Mouse (Mus musculus): ENCODE results near the gene Kcnh8.

Kcnh8 gene

DNA sequence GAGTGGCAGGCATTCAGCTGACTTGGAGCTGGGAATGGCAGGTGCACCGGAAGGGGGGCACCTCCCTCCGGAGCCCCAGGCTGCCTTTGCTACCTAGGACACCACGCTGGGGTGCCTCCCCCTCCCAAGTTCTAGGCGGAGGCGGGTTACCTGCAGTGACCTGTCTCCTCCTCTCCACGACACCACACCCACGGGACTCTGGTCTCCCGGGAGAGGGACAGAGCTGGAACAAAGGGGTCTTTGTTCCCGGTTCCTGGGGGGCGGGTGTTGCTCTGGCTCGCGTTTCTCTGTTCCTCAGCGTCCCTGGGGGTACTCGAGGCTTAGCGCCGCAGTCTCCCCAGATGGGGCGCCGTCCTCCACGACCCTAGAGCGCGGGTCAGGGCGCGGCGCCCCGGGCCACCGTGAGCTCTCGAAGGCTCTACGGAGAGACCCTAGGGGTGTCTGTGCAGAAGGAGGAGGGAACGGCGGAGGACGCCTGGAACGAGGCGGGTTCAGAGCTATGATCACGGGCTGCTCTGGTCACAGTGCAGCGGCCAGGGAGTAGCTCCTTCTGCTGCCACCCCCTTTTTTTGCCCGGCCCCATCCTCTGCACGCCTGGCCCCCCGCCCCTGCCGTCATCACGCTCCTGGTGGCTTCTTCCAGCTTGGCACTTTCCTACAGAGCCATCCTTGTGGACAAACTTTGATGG is at the start of gene Kcnh8:
Gene Kcnh8, plus strand, starts transcription at position 617 of the 688 bp plus-strand sequence.
- peak; percentile 65 for DNase-seq

DNA sequence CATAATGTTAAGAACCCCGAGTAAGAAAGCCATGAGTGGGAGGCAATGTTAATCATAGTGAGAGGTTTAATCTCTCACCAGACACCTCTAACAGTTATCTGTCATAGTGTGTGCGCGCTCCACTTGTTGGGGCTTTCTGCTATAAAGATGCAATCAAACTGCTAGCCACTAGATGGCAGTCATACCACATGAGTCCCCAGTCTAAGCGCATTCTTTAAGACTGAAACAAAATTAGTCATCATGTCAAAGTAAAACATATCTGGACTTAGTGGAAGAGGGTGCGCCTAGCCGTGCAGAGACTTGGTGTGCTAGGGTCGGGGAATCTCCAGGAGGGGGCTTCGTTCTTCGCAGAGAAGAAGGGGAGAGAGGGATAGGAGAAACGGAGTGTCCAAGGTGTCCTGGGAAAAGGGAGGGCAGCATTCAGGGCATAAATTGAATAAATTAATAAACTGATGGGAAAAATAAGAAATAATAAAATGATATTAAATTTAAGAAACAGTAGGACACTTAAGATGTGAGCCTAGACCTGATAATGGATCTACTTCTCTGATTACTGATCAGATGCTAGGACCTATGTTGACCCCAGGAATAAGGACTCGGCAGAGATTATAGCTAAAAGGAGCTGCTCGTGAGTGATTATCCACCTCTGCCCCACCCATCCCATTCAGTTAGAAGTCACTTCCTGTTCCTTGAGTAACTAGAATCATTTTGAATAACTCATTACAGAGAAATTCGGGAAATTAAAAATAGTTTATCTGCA is 42.4 kb upstream of the Kcnh8 start:
- peak; percentile 81 for DNase-seq

DNA sequence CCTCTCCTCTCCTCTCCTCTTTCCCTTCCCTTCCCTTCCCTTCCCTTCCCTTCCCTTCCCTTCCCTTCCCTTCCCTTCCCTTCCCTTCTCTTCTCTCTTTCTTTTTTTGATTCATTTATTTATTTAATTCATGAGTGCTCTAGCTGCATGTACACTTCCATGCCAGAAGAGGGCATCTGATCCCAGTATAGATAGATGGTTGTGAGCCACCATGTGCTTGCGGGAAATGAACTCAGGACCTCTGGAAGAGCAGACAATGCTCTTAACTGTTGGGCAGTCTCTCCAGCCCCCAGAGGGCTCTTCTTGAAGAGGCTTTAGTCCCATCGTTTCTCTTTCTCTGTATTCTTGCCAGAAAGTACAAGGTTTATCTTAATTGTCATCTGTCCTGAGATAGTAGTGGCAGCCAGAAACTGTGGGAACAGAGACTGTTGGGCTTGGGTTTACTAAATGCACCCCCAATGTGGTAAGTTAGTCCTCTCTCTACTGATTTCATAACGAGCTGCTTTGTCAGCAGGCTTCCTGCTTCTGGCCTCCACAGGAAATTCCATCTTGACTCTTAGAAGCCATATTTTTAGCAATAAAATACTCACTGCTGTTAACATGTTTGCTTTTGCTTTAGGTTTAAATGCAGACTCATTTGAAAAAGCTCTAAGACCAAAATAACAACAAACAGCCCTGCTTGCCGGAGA is 36.9 kb upstream of the Kcnh8 start:
- no peak for DNase-seq

DNA sequence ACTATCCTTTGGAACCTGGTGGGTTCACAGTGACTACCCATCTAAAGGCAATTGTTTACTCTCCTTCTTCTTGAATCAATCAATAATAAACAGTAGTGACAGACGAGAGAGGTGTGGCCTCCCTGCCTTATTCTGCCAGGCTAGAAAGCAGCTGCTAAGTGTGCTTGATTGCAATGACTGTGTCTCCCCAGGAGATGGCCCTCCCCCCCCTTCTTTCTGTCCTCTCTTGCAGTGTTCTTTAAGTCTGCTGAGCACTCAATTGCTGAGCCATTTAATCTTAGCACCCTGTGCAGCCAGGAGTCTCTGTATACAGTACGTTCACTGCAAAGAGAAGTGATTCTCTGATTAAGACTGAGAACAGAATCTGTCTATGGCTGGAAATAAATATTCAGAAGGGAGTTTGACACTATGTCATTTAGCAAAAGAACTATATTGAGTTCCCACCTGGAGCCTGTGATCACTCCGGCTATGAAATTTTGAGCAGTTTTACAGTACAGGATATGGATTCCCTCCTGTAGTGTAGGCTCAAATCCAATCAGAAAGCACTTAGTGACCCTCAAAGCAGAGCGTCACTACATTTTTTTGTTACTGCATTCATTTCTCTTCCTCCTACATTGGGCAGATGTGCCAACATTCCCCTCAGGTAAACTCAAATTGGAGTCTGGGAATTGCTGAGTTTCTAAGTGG is 32.8 kb upstream of the Kcnh8 start:
- DNase-seq = peak; percentile 49

DNA sequence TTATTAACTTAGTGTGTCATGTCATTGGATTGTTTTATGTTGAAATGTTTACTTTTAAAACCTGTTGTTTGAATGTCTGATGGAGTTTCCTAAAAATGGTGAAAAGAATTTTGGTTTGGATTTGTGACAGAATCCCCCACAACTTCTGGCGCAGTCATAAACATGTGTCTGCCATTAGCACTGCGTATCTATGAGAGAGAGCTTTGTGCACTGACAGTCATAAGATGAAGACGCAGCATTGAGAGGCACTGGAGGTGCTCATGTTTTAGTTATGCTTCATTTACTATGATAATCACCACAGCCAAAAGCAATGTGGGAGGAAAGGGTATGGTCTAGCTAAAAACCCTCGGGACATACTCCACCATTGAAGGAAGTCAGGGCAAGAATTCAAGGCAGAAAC is 30.3 kb upstream of the Kcnh8 start:
- no peak for DNase-seq

DNA sequence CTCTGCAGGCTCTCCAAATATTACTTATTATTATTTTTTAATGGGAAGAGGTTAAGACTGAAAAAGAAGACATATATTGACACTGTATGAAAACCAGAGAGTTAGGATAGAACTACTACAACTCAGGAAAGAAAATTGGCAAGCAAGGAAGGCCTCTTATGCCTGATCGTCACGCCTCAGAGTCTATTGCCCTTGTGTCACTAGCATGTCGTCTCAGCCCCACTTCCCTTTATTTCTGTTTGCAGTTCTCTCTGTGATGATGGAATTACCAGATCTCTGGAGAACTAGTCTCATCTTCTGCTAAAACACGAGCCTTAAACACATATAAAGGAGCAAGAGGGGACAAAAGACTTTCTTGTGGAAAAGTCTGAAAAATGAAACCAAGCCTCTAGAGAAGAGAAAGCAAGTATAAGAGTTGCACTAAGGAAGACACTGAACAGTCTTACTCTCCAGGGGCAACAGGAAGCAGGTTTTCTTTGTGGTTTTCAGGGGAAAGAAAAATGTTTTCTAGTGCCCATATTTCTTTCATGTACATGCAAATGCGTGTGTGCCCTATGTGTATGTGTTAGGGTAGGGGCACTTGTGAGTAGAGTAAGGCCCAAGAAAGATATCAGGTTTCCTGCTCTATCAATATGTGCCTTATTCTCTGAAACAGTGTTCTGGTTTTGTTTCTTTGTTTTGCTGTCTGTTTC is 10.9 kb upstream of the Kcnh8 start:
- DNase-seq = peak; percentile 37

DNA sequence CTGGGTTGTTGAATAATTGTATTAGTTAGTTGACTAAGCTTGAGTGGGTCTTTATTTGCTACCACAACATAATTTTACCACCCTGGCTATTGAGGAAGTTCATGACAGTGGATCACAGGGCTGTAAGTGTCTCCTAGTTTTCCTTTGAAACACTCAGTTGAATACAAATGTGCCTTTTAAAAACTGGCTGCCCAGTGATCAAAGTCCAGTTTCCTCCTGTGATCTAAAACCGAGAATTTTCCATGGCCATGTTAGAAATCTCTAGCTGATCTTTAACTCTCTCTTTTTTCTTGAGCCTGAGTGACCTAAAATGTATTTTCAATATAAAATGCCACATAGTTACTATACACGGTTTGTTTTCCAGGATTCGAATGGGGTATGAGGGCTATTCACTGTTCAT is 3.4 kb upstream of the Kcnh8 start:
- no peak for DNase-seq

DNA sequence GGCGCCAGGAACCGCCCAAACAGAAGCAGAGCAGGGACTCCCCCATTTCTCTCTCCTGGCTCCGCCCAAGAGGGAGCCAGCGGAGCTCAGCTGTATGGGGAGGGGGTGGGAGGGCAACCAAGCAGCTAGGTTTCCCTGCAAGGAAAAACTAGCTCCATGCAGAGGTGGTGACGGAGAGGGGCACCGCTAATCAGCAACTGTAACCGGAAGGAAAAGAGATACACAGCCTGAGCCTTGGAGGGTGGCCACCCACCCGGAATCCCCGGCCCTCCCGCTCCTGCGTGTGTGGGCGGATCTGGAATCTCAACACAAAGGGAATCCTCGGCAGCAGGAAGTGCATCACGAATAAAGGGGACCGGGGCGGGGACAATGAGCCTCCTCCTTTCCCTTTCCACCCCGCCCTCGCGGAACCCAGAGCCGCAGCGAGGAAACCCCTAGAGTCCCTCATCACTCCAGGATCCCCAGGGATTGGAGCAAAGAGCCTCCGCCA is 1.6 kb upstream of the Kcnh8 start:
- peak; percentile 72 for DNase-seq

DNA sequence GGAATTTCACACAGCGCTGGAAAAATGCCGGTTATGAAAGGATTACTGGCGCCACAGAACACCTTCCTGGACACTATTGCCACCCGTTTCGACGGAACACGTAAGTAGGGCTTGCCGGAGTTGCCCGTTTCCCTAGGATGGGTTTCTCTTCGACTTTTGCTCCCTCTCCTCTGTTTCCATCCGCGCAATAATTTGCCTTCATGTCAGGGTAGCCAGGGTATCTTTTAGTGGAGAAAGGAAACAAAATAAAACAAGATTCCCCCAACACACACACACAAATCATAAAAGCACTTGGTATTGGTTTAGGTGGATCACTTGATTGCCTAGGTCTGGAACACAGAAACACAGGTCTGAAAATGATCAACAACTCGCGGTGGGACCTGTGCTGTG is 267 bp downstream of the Kcnh8 start:
- DNase-seq = no peak

DNA sequence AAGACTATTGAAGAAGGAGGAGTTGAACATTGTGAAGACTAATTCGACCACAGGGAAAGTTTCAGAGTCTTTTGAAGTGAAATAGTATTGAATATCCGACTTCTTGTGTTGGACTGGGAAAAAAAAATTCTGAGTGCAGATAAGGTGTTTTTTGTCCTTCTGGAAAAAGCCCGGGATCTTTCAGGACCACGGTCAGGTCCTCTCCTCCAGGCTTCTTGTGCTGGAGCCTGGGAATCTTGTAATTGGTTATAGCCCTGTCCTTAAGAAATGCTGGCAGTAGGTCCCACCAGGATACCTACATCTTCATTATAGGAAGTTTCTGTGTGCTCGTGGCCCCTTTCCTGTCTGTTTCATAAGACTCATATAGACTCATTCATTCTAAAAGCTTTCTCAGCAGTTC is 902 bp downstream of the Kcnh8 start:
- DNase-seq = no peak

DNA sequence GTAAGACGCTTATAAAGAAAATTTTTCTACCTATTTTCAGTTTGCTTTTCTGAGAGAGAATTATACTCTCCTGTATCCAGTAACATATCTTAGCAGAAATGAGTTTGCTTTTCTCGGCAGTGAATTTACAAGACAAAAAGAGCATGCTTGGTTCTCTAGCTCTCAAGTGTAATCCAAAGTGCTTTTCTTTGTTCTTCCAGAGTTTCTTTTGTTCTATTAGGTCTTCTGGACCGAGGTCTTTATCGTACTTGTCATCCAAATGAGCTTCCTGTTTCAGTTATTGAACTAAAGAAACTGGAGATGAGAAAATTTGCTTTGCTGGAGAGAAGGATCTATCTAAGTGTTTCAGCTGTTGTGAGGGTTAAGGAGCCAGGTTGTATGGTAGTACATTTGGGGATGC is 8.9 kb downstream of the Kcnh8 start:
- DNase-seq = no peak

DNA sequence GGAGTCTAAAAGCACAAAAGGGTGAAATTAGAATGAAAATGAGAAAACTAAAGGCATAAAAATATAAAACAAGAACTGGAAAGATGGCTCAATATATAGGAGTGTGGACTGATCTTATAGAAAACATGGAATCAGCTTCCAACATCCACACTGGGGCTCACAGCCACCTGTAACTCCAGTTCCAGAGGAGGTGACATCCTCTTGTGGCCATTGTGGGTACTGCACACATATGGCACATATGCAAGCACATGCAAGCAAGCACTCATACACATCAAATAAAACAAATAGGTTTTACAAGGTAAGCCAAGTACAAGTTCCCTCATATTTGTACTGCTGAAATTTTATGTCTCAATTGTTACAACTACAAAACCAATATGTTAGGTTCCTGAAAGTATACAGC is 46.7 kb downstream of the Kcnh8 start:
- DNase-seq = peak; percentile 44

DNA sequence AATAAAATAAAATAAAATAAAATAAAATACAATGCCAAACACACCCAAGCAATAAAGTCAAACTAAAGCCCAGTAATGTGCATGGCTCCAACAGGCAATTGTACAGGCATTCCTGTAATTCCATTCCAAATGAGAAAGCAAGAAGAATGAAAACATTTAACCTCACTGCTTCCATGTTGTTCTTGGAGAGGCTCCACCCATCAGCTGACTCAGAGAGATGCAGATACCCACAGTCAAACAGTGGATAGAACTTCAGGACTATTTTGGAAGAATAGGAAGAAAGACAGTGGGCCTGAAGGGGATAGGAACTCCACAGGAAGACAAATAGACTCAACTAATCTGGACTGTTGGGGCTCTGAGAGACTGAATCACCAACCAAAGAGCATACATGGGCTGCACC is 89.5 kb downstream of the Kcnh8 start:
- no peak for DNase-seq

DNA sequence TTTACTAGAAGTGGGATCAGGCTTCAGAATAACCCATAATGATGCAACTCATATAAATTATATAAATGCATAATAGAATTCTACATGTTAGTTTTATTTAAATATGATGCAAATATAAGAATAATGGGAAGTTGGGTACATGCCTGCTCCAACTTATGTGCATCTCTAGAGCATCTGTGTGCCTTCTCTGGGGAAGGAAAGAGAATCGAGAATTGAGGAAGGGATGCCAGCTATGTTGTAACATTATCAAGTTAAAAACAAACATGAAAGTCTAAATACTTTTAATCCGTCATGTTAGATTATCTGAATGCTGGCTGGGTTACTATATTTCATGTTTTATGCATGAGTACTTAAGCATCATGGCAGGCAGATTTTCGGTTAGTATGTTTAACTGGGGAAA is 99.4 kb downstream of the Kcnh8 start:
- no peak for DNase-seq

DNA sequence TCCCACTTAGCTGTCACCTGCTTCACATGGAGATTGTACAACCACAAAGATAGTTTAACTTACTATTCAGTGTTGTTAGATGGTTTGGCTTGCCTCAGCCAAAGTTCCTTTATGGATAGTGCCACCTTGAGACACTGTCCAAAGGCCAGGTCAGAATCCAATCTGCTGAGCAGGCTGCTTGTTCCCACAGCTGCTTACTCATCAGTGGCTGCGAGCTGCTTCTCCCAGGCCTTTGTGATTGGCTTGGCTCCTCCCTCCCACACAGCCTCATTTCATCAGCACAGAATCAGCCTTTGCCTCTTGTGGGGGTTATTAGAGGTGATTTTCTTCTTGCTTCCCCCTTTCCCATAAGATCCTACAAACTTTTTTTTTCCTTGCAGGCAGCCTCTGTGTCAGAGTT is 109.8 kb downstream of the Kcnh8 start:
- DNase-seq = no peak

DNA sequence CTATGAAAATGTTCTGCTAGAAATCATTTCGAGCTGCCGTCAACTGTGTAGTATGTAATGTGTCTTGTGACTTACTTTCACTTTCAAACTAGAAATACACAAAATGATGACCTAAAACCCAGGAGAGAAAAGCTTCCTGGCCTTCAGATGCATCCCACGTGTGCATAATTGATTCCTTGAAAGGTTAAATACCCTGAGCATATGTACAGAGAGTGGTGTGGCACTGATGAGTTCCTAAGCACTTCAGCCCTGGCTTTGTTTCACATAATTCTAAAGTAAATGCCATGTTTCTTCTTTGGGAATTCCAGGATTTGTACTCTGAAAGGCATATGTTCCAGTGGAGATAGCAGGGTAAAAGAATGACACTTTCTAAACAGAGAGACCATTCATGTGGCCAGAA is 119.7 kb downstream of the Kcnh8 start:
- DNase-seq = no peak

DNA sequence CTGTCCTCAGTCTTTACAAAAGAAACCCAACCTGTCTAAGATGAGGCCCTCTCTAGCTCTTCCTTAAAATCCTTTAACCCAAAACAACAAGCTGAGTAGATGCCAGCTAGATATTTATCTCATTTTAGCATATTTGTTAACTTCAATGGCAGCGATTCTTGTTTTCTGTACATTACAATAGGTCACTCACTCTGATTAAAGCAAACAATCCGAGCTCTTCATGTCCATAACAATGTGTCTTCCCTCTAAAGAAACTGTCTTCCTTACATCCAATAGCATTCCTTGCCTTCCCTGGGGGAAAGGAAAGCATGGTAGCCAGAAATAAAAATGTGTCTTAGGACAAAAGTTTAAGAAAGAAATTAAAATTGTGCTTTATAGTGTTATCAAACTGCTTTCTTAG is 126.3 kb downstream of the Kcnh8 start:
- no peak for DNase-seq

DNA sequence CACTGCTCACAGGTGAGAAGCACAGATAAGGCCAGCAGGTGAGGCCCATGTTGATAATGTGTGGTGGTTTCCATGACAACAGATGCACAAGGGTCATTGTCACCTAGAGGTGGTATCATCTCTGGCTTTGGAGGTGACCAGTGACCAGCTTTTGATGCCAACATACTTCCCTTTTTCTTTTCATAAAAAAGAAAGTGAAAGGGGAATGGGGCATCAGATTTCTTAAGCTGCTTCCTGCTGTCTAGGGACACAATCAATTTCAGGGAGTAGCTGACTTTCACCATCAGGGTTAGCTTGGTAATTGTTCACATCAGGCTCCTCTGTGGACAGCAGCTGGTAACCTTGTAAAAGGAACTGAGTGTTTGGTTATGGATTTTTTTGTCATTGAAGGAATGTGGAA is 135.9 kb downstream of the Kcnh8 start:
- no peak for DNase-seq

DNA sequence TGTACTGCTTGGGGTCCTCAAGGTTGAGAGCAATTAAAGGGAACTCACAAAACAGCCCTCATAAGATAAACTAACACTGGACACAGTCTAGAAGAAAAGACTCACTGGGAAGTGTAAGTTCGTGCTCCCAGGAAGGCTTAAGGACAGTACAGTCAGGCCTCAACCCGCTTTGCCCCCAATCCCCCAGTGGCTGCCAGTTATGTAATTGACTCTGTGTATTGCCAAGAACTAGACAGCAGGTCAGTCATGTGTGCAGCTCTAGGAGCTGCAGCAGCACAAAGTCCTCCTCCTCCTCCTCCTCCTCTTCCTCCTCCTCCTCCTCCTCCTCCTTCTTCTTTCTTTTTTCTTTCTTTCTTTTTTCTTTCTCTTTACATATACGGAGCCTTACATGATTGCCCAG is 185.6 kb downstream of the Kcnh8 start:
- no peak for DNase-seq

DNA sequence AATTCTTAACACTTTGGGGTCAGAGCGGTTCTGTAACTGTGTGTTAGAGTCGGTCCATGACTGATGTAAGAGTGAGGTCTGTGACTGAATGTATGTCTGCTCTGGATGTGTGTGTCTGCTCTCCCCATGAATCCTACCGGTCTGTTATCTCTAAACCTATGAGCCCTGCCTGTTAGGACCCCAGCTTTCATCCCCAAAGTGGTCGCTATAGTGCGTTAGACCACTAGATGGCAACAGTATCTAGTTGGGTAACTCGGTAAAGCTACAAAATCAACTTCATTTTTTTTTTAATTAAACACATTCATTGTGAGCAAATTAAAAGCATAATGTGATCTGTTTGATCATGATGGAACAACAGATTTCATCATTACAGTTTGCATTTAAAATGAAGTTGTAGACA is 202.0 kb downstream of the Kcnh8 start:
- DNase-seq = peak; percentile 6

DNA sequence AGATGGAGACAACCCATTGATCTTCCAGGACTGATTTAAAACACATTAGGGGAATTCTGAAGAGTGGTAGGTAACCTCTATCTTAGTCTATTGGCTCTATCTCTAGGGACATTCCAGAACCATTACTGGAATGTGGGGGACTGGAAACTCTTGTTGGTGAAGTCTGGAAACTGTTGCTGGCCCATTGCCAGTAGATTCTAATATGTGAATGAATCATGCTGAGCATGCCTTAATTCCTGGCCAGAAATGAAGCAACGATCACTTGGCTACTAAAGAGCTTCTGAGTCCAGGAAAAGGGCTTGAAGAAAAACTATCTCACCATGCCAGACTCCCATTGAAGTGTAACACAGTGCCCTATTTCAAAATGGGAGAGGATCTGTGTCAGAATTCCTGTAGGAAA is 208.3 kb downstream of the Kcnh8 start:
- DNase-seq = no peak

DNA sequence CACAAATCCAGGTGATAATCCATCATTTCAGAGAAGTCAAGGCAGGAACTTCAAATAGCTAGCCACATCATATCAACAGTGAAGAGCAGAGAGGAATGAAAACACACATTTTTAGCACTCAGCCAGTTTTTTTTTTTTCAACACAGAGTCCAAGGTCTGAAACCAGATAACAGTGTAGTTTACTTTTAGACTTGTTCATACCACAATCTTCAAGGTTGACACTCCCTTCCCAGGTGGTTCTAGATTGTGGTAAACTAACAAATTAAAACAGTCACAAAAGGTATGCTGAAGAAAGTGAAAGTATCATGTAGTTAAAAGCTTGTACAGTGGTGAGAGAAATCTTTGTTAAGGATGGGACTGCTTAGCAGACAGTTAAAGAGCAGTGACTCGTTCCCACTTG is 216.5 kb downstream of the Kcnh8 start:
- DNase-seq = no peak

DNA sequence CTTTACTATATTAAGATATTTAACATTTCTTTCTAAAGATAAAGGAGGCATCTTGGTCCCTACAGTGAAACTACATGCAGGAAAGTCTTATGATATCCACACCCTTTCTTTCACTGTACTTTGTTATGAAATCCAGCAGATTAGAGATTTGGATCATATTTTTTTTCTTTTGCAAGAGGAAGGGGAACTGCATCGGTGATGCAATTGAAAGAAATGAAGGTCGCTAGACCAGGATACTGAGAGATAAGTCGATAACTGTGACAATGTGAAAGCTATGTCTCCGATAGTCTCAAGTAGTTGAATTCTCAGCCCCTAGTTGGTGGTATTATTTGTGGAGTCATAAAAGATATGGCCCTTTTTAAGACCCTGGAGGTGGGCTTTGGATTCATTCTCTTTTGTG is 227.2 kb downstream of the Kcnh8 start:
- no peak for DNase-seq

Measured in thymus, postnatal 14 days (tissue).